Mouse (Mus musculus): Measurements from ENCODE around the gene Gm20671. TPM values are rescaled to one million over a fixed set of nuclear protein-coding genes. Genes with fewer than 3 reads are reported as not detected.

Gm20671 gene
- polyA plus RNA-seq, 1 experiment from 2014 or later: not detected

DNA sequence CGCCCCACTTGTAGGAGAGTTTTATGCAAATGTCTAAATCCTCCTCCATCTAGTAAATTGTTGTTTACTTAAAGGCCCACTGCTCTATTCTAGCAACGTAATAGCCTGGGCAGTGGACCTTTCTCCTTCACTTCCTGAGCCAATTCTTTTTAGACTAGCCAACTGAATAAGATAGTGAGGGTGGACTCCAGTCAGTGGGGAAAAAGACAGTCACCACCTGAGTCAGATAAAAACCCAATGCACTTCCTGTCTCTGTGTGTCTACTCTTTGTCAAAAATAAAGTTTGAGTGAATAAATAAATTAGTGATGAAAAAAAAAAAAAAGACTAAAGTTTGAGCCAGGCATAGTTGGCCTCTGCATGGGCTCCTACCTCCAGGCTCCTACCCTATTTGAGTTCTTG lies 67.2 kb downstream of the Gm20671 start:
- no peak for TF ChIP-seq CTCF (IDR thresholded peaks at IDR 0.05; ENCODE audit: low read depth)
- no peak for TF ChIP-seq EP300 (IDR thresholded peaks at IDR 0.05; ENCODE audit: low read depth)
- Histone ChIP-seq H3K9ac (replicated peaks) (no peak overlapping the region), H3K27ac (ENCODE audit: low read depth) (no peak overlapping the region)

DNA sequence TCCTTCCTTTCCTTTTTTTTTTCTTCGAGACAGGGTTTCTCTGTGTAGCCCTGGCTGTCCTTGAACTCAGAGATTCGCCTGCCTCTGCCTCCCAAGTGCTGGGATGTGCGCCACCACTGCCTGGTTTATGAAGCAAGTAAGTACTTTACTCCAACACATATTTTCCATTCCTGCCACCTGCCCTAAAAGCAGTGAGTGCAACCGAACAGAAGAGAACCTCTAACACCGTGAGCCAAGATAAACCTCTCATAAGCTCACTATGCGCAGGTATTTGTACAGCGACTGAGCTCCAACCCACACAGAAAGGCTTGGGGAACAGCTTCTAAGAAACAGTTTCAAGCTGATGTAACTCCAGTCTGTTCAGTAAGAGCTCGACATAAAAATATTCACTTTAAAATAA lies 70.8 kb downstream of the Gm20671 start:
- ATAC-seq (no peak), DNase-seq (no peak)
- Histone ChIP-seq H3K9me3 (ENCODE audit: low read length) (no peaks in the 10 kb centered on the region), H3K4me1 (ENCODE audit: insufficient read depth) (no peaks in the 10 kb centered on the region; the same call in 1 of the 2 replicates), H3K4me2 (ENCODE audit: low read depth, low read length) (no peak overlapping the region), H3K36me3 (replicated peaks; ENCODE audit: insufficient read depth, low read length) (no peaks in the 10 kb centered on the region), H3K27me3 (ENCODE audit: insufficient read depth, low read length) (no peaks in the 10 kb centered on the region), H3K27ac (ENCODE audit: low read depth) (no peak overlapping the region), H3K4me3 (ENCODE audit: low read depth, low read length) (no peak overlapping the region), H3K9ac (replicated peaks) (no peak overlapping the region)
- TF ChIP-seq EP300 (IDR thresholded peaks at IDR 0.05; ENCODE audit: low read depth): no peak
- no peak for TF ChIP-seq CTCF (IDR thresholded peaks at IDR 0.05; ENCODE audit: low read depth)
- 85% methylated on average over 8 of the region's 8 CpGs for WGBS (ENCODE audit: insufficient replicate concordance)

More for the DNA sequence above, 67.2 kb downstream of the Gm20671 start:
- H3K4me3 ChIP-seq (ENCODE audit: low read depth, low read length): no peak overlapping the region
- no peaks in the 10 kb centered on the region for H3K27me3 ChIP-seq (ENCODE audit: insufficient read depth, low read length)
- no peak overlapping the region for H3K4me2 ChIP-seq (ENCODE audit: low read depth, low read length)
- H3K9me3 ChIP-seq (ENCODE audit: low read length): no peaks in the 10 kb centered on the region
- WGBS (ENCODE audit: insufficient replicate concordance): 69% methylated on average over 2 of the region's 2 CpGs
- DNase-seq (no peak), ATAC-seq (no peak)
- peaks cover 14% of the 10 kb centered on the region for H3K36me3 ChIP-seq (replicated peaks; ENCODE audit: insufficient read depth, low read length)
- peaks cover 8% of the 10 kb centered on the region for H3K4me1 ChIP-seq (ENCODE audit: insufficient read depth)

DNA sequence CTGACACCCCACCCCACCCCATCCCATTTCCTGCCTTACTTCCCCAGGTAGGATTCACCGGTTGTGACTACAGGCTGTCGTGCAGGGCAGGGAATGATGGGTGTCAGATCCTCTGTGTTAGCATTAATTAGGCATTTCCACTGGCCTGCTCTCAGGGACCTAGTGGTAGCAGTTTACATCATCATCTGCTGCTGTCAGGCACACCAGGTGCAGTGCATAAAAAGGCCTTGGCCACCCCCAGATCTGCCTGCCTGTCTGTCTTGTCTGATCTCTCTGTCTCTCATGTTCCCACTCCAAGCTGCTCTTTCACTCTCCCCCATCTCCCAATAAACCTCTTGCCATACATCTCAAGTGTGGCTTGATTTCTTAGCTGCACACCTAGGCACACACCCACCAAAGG lies 75.2 kb downstream of the Gm20671 start:
- Histone ChIP-seq H3K4me1 (ENCODE audit: insufficient read depth) (peaks cover 8% of the 10 kb centered on the region; the same call in 1 of the 2 replicates), H3K27ac (ENCODE audit: low read depth) (no peak overlapping the region), H3K4me3 (ENCODE audit: low read depth, low read length) (no peak overlapping the region), H3K4me2 (ENCODE audit: low read depth, low read length) (no peak overlapping the region), H3K27me3 (ENCODE audit: insufficient read depth, low read length) (no peaks in the 10 kb centered on the region), H3K36me3 (replicated peaks; ENCODE audit: insufficient read depth, low read length) (no peaks in the 10 kb centered on the region), H3K9me3 (ENCODE audit: low read length) (no peaks in the 10 kb centered on the region), H3K9ac (replicated peaks) (no peak overlapping the region)
- DNase-seq (no peak), ATAC-seq (no peak)
- TF ChIP-seq CTCF (IDR thresholded peaks at IDR 0.05; ENCODE audit: low read depth) (no peak), EP300 (IDR thresholded peaks at IDR 0.05; ENCODE audit: low read depth) (no peak)
- 54% methylated on average over 2 of the region's 2 CpGs for WGBS (ENCODE audit: insufficient replicate concordance)

DNA sequence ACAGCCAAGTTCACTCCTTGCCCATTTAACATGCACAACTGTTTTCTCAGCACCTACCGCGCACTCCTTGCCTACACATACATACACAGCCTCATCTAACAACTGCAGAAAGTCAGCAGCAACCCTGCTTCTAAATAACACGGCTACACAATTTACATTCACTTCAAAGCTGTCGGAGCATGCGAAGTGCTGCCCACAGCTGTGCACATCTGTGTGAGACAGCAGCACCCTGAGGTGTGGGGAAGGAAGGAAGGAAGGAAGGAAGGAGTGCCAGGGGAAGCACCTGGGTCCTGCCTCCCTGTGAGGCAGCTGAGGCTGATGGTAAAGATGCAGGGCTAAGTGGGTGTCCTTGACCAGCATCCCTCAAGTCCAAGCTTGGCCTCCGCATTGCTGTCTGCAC lies 78.0 kb downstream of the Gm20671 start:
- Histone ChIP-seq H3K4me1 (ENCODE audit: insufficient read depth) (peaks cover 25% of the 10 kb centered on the region), H3K9me3 (ENCODE audit: low read length) (no peaks in the 10 kb centered on the region), H3K36me3 (replicated peaks; ENCODE audit: insufficient read depth, low read length) (no peaks in the 10 kb centered on the region), H3K4me2 (ENCODE audit: low read depth, low read length) (no peak overlapping the region), H3K9ac (replicated peaks) (no peak overlapping the region), H3K27ac (ENCODE audit: low read depth) (no peak overlapping the region), H3K27me3 (ENCODE audit: insufficient read depth, low read length) (no peaks in the 10 kb centered on the region), H3K4me3 (ENCODE audit: low read depth, low read length) (no peak overlapping the region)
- TF ChIP-seq EP300 (IDR thresholded peaks at IDR 0.05; ENCODE audit: low read depth) (no peak), CTCF (IDR thresholded peaks at IDR 0.05; ENCODE audit: low read depth) (no peak)
- no peak for ATAC-seq
- WGBS (ENCODE audit: insufficient replicate concordance): 72% methylated on average over 6 of the region's 6 CpGs
- no peak for DNase-seq

DNA sequence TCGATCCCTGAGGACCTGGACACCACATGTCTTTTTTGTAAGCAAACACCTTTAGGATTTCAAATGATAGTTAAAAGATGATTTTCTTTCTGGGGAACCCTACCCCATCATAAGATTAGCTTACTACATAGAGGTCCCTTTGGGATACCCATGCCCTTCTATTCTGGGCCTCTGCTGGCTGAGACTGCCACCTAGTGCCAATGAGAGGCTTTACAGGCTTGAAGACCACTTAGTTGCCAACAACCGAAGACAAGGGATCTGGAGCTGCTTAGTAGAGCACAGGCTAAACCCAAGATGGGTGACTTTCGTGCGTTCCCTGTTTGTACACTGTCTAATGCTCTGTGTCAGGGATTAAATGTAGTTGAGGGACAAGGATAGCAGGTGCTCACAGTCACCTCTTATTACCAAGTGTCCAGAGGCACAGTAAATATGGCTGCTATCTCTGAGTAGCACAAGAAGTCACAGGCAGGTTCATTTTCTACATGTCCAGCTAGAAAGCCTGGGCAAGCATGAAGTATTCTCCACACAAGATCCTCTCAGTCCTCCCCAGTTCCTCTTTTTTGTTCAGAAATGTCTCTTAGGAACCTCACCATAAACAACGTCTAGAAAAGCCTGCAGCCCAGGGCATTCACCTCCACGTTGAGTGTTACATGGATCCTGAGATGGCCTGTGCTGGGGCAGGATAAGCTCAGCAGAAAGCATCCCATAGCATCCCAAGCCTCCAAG lies 79.1 kb downstream of the Gm20671 start:
- H3K4me2 ChIP-seq (ENCODE audit: low read depth, low read length): peak overlapping the region; percentile 75; the same call in 1 of the 2 replicates
- ATAC-seq: no peak
- H3K27me3 ChIP-seq (ENCODE audit: insufficient read depth, low read length): no peaks in the 10 kb centered on the region

DNA sequence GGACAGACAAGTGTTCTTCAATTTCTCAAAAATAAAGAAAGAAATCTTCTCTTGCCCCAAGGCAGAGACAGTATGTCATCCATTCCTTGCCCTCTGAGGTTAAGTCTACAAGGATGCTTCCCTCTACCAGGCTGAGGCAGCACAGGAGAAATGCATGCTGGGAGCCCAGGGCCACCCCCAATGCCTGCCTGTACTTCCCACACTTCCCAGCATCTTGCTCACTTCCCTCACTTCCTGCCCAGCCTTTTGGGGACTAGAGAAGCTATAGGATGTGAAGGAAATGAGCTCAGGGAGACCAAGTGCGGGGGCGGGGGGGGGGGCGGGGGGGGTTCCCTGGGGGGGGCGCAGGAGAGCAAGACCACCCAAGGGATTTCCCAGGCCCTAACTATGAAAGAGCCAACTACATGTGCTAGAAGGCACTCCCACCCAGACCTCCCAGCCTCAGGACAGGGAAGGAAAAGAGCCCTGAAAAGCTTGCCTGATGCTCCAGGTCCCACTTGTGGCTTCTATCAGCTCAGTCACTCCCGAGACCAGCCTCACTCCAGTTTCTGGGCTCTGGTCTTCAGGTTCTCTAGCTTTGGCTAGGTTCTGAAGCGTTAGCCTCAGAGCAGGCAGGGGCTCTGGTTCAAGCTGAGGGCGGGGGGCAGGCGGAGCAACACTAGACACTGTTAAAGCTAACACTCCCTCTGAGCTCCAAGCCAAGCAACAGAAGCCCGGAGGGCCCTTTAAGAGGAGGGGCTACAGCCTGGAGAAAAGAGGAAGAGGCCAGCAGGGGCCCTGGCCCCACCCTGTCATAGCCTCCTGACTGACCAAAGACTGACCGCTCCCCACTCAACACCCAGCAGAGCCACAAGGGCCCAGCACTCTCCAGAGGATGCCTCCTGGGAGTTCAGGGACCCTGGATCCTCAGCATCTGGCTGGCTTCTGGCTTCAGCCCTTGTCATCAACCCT lies 80.9 kb downstream of the Gm20671 start:
- H3K27me3 ChIP-seq (ENCODE audit: insufficient read depth, low read length): no peaks in the 10 kb centered on the region

More for the DNA sequence above, 79.1 kb downstream of the Gm20671 start:
- 43% methylated on average over 6 of the region's 6 CpGs for WGBS (ENCODE audit: insufficient replicate concordance)
- H3K27ac ChIP-seq (ENCODE audit: low read depth): peak overlapping the region; percentile 25
- H3K36me3 ChIP-seq (replicated peaks; ENCODE audit: insufficient read depth, low read length): no peaks in the 10 kb centered on the region
- no peak overlapping the region for H3K9ac ChIP-seq (replicated peaks)
- DNase-seq: peak; percentile 49
- peak; percentile 89 for TF ChIP-seq CTCF (IDR thresholded peaks at IDR 0.05; ENCODE audit: low read depth)
- no peak for TF ChIP-seq EP300 (IDR thresholded peaks at IDR 0.05; ENCODE audit: low read depth)
- H3K9me3 ChIP-seq (ENCODE audit: low read length): no peaks in the 10 kb centered on the region
- H3K4me3 ChIP-seq (ENCODE audit: low read depth, low read length): no peak overlapping the region
- H3K4me1 ChIP-seq (ENCODE audit: insufficient read depth): peaks cover 36% of the 10 kb centered on the region

More for the DNA sequence above, 80.9 kb downstream of the Gm20671 start:
- Histone ChIP-seq H3K27ac (ENCODE audit: low read depth) (peak overlapping the region; percentile 91), H3K4me1 (ENCODE audit: insufficient read depth) (peaks cover 49% of the 10 kb centered on the region), H3K4me3 (ENCODE audit: low read depth, low read length) (peak overlapping the region; percentile 53), H3K9ac (replicated peaks) (peak overlapping the region; percentile 68), H3K36me3 (replicated peaks; ENCODE audit: insufficient read depth, low read length) (no peaks in the 10 kb centered on the region; the same call in 1 of the 2 replicates), H3K4me2 (ENCODE audit: low read depth, low read length) (peak overlapping the region; percentile 75), H3K9me3 (ENCODE audit: low read length) (no peaks in the 10 kb centered on the region)
- 5% methylated on average over 10 of the region's 10 CpGs for WGBS (ENCODE audit: insufficient replicate concordance)
- ATAC-seq (peak; percentile 84), DNase-seq (peak; percentile 77)
- TF ChIP-seq CTCF (IDR thresholded peaks at IDR 0.05; ENCODE audit: low read depth) (no peak), EP300 (IDR thresholded peaks at IDR 0.05; ENCODE audit: low read depth) (no peak)

All from liver, postnatal 0 days (tissue).